Mouse (Mus musculus): ENCODE measurements around the gene Zc3h15. TPM values are rescaled to one million over a fixed set of nuclear protein-coding genes. Genes with fewer than 3 reads are reported as not detected.
"Not testable (repeated sequence)": the region's sequence is repeated elsewhere in the genome, so short reads cannot be mapped to it uniquely, and the experiment has no call there.

The Zc3h15 gene
- total RNA-seq (2021): 100 to 1,000 TPM; 145 to 151 TPM

- peak; percentile 94 to 96 for DNase-seq (ENCODE audit: low spot score in 2 of 2)
- intact Hi-C loops (cut with DNase I): loop anchor here (2.0 kb wide), 1 partner anchor 80 kb away; the partner anchor contains the start of gene Itgav
Observed at GRCm38 (mm10) chr2:83644276-83645252, at the start of gene Zc3h15. Gene Zc3h15, plus strand, starts transcription at chr2:83644435.

GRCm38 (mm10) chr2:83620558-83621367 lies 23.5 kb upstream of the Zc3h15 start:
- no peak for DNase-seq (ENCODE audit: low spot score in 2 of 2)
- intact Hi-C loops (cut with DNase I): no loop called here

- intact Hi-C loops (cut with DNase I): no loop called here
- DNase-seq (ENCODE audit: low spot score in 2 of 2): no peak
Observed at GRCm38 (mm10) chr2:83621511-83621910, 22.7 kb upstream of the Zc3h15 start.

GRCm38 (mm10) chr2:83622792-83623191 lies 21.4 kb upstream of the Zc3h15 start:
- intact Hi-C loops (cut with DNase I): no loop called here
- DNase-seq (ENCODE audit: low spot score in 2 of 2): peak in 1 of 2 experiments; percentile 13

GRCm38 (mm10) chr2:83624045-83624444 lies 20.2 kb upstream of the Zc3h15 start:
- intact Hi-C loops (cut with DNase I): no loop called here
- no peak for DNase-seq (ENCODE audit: low spot score in 2 of 2)

- DNase-seq (ENCODE audit: low spot score in 2 of 2): peak; percentile 59 to 72
- intact Hi-C loops (cut with DNase I): loop anchor here (1.0 kb wide), 1 partner anchor 146 kb away; no protein-coding TSS in a partner anchor
Observed at GRCm38 (mm10) chr2:83625226-83626108, 18.8 kb upstream of the Zc3h15 start.

- intact Hi-C loops (cut with DNase I): no loop called here
- DNase-seq (ENCODE audit: low spot score in 2 of 2): no peak
Observed at GRCm38 (mm10) chr2:83626881-83627280, 17.4 kb upstream of the Zc3h15 start.

GRCm38 (mm10) chr2:83627495-83627894 lies 16.7 kb upstream of the Zc3h15 start:
- no peak for DNase-seq (ENCODE audit: low spot score in 2 of 2)
- intact Hi-C loops (cut with DNase I): no loop called here

GRCm38 (mm10) chr2:83627932-83628331 lies 16.3 kb upstream of the Zc3h15 start:
- intact Hi-C loops (cut with DNase I): no loop called here
- no peak for DNase-seq (ENCODE audit: low spot score in 2 of 2)

GRCm38 (mm10) chr2:83641993-83642392 lies 2.2 kb upstream of the Zc3h15 start:
- DNase-seq (ENCODE audit: low spot score in 2 of 2): no peak
- intact Hi-C loops (cut with DNase I): no loop called here

- DNase-seq (ENCODE audit: low spot score in 2 of 2): no peak
- intact Hi-C loops (cut with DNase I): no loop called here
Observed at GRCm38 (mm10) chr2:83648916-83649315, 4.7 kb downstream of the Zc3h15 start.

- DNase-seq (ENCODE audit: low spot score in 2 of 2): no peak
- intact Hi-C loops (cut with DNase I): no loop called here
Observed at GRCm38 (mm10) chr2:83652606-83653005, 8.4 kb downstream of the Zc3h15 start.

- intact Hi-C loops (cut with DNase I): no loop called here
- DNase-seq (ENCODE audit: low spot score in 2 of 2): no peak
Observed at GRCm38 (mm10) chr2:83659279-83659678, 15.0 kb downstream of the Zc3h15 start.

GRCm38 (mm10) chr2:83660114-83660513 lies 15.9 kb downstream of the Zc3h15 start:
- intact Hi-C loops (cut with DNase I): no loop called here
- DNase-seq (ENCODE audit: low spot score in 2 of 2): no peak

GRCm38 (mm10) chr2:83661351-83661750 lies 17.1 kb downstream of the Zc3h15 start:
- intact Hi-C loops (cut with DNase I): no loop called here

GRCm38 (mm10) chr2:83665051-83665450 lies 20.8 kb downstream of the Zc3h15 start:
- intact Hi-C loops (cut with DNase I): loop anchor here (5.0 kb wide), 1 partner anchor 107 kb away; no protein-coding TSS in a partner anchor
- DNase-seq (ENCODE audit: low spot score in 2 of 2): not testable (repeated sequence)

More at GRCm38 (mm10) chr2:83661351-83661750, 17.1 kb downstream of the Zc3h15 start:
- DNase-seq (ENCODE audit: low spot score in 2 of 2): no peak

- intact Hi-C loops (cut with DNase I): loop anchor here (5.0 kb wide), 1 partner anchor 105 kb away; no protein-coding TSS in a partner anchor
Observed at GRCm38 (mm10) chr2:83667430-83667829, 23.2 kb downstream of the Zc3h15 start.

GRCm38 (mm10) chr2:83668052-83668451 lies 23.8 kb downstream of the Zc3h15 start:
- DNase-seq (ENCODE audit: low spot score in 2 of 2): no peak
- intact Hi-C loops (cut with DNase I): loop anchor here (5.0 kb wide), 1 partner anchor 104 kb away; no protein-coding TSS in a partner anchor

More at GRCm38 (mm10) chr2:83667430-83667829, 23.2 kb downstream of the Zc3h15 start:
- no peak for DNase-seq (ENCODE audit: low spot score in 2 of 2)

GRCm38 (mm10) chr2:83669988-83670387 lies 25.8 kb downstream of the Zc3h15 start:
- intact Hi-C loops (cut with DNase I): loop anchor here (5.0 kb wide), 1 partner anchor 102 kb away; no protein-coding TSS in a partner anchor

More at GRCm38 (mm10) chr2:83669988-83670387, 25.8 kb downstream of the Zc3h15 start:
- DNase-seq (ENCODE audit: low spot score in 2 of 2): no peak
